Mouse (Mus musculus) C2C12 (cell line): Measurements from ENCODE around the gene G6pc. TPM values are rescaled to one million over a fixed set of nuclear protein-coding genes. Genes with fewer than 3 reads are reported as not detected.
"Not testable (repeated sequence)": the region's sequence is repeated elsewhere in the genome, so short reads cannot be mapped to it uniquely, and the experiment has no call there.

Experiments
- H3K27me3 ChIP-seq: one replicate; pipeline ENCODE4 v1.6.1; 2011; ENCODE audit not compliant: control insufficient read depth, insufficient read depth, insufficient read length
- H3K36me3 ChIP-seq: one replicate; pipeline ENCODE4 v1.6.1; 2011; ENCODE audit not compliant: control insufficient read depth, insufficient read depth
- H3K4me3 ChIP-seq: one replicate; pipeline ENCODE4 v1.5.1; 2011; ENCODE audit warnings: mild to moderate bottlenecking, control low read depth; ENCODE audit not compliant: poor library complexity, insufficient read depth, severe bottlenecking
- H3K79me2 ChIP-seq: one replicate; pipeline ENCODE4 v1.6.1; 2011; ENCODE audit not compliant: control insufficient read depth, insufficient read depth
- H3K79me3 ChIP-seq: one replicate; pipeline ENCODE4 v1.6.1; 2011; ENCODE audit warnings: low read depth, control low read depth
- H3ac ChIP-seq: one replicate; pipeline ENCODE3; 2011; ENCODE audit warnings: low read depth; ENCODE audit not compliant: control insufficient read depth, insufficient read length
- CEBPB ChIP-seq: IDR thresholded peaks from one replicate; pipeline ENCODE4 v1.6.1; 2011; ENCODE audit warnings: low read depth, mild to moderate bottlenecking, control low read depth, moderate library complexity
- CTCF ChIP-seq: IDR thresholded peaks from one replicate; pipeline ENCODE4 v1.5.1; 2011; ENCODE audit not compliant: control insufficient read depth, insufficient read depth, insufficient read length
- FOSL1 ChIP-seq: IDR thresholded peaks from one replicate; pipeline ENCODE4 v1.8.0; 2011; ENCODE audit warnings: mild to moderate bottlenecking, low read length; ENCODE audit not compliant: poor library complexity, insufficient read depth, severe bottlenecking
- MAX ChIP-seq: IDR thresholded peaks from one replicate; pipeline ENCODE4 v1.6.1; 2011; ENCODE audit warnings: mild to moderate bottlenecking, control low read depth
- MYOD1 ChIP-seq: IDR thresholded peaks from one replicate; pipeline ENCODE4 v1.6.1; 2011; ENCODE audit warnings: low read depth; ENCODE audit not compliant: control insufficient read depth, insufficient read length
- MYOG ChIP-seq: IDR thresholded peaks from one replicate; pipeline ENCODE4 v1.6.1; 2011; ENCODE audit not compliant: control insufficient read depth, insufficient read length; ENCODE audit errors: extremely low read depth
- USF1 ChIP-seq: IDR thresholded peaks from one replicate; pipeline ENCODE4 v1.6.1; 2011; ENCODE audit warnings: low read depth, mild to moderate bottlenecking, control low read depth, moderate library complexity
- polyA plus RNA-seq: library from polyadenylated mRNA; unstranded; fragments of >200 nt; fragmentation: generic; extraction: Trizol; gene quantifications from one replicate; pipeline ENCODE4 v1.2.1, GENCODE M21; 2012; ENCODE audit warnings: missing spikeins

Gene G6pc
- polyA plus RNA-seq, 1 experiment: not detected

- H3K27me3 ChIP-seq: peaks cover 17% of the 10 kb centered on the region
- no peaks in the 10 kb centered on the region for H3K36me3 ChIP-seq
- TF ChIP-seq MYOD1 (no peak), CEBPB (no peak), CTCF (no peak), USF1 (no peak), FOSL1 (no peak), MAX (no peak), MYOG (no peak)
- H3K79me3 ChIP-seq: no peaks in the 10 kb centered on the region
- no peaks in the 10 kb centered on the region for H3K79me2 ChIP-seq
- H3K4me3 ChIP-seq: no peak overlapping the region
- H3ac ChIP-seq: no peak overlapping the region
Measured at GRCm38 (mm10) chr11:101364531-101364931, 2.8 kb upstream of the G6pc start.

DNA sequence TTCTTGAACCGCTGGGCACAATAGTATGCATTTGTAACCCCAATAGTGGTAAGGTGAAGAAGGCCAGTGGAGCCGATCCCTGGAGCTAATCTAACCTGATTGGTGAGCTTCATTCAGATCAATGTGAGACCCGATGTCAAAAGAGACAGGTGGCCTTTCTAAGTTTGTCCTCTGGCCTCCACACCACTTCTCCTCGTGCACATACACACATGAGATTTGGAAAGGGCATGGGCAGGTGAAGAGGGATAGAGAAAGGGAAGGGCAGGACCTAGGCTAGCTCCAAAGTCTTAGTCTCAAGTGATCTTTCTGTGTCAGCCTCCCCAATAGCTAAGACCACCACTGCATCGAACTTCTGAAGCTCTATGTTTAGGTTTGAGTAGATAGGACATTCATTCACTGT lies 2.8 kb downstream of the G6pc start:
- no peaks in the 10 kb centered on the region for H3K79me2 ChIP-seq
- H3K36me3 ChIP-seq: no peaks in the 10 kb centered on the region
- no peak overlapping the region for H3K4me3 ChIP-seq
- TF ChIP-seq CEBPB: no peak
- TF ChIP-seq FOSL1: no peak
- TF ChIP-seq MAX: no peak
- TF ChIP-seq CTCF: no peak
- TF ChIP-seq MYOG: no peak
- TF ChIP-seq USF1: no peak
- TF ChIP-seq MYOD1: no peak
- peaks cover 17% of the 10 kb centered on the region for H3K27me3 ChIP-seq
- no peaks in the 10 kb centered on the region for H3K79me3 ChIP-seq
- no peak overlapping the region for H3ac ChIP-seq

GRCm38 (mm10) chr11:101374421-101374938 lies 7.1 kb downstream of the G6pc start:
- Histone ChIP-seq H3K79me3 (no peaks in the 10 kb centered on the region), H3K79me2 (no peaks in the 10 kb centered on the region), H3K4me3 (no peak overlapping the region), H3K27me3 (peaks cover 40% of the 10 kb centered on the region), H3ac (no peak overlapping the region), H3K36me3 (no peaks in the 10 kb centered on the region)
- TF ChIP-seq USF1 (no peak), CTCF (no peak), CEBPB (no peak), FOSL1 (no peak), MYOD1 (no peak), MAX (no peak), MYOG (no peak)

DNA sequence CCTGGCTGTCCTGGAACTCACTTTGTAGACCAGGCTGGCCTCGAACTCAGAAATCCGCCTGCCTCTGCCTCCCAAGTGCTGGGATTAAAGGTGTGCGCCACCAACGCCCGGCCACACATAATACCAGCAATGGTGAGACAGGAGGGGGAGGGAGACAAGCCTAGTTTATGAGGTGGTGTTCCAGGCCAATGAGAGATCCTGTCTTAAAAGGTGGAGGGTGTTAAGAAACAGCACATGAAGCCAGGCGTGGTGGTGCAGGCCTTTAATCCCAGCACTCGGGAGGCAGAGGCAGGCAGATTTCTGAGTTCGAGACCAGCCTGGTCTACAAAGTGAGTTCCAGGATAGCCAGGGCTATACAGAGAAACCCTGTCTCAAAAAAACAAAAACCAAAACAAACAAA lies 10.8 kb downstream of the G6pc start:
- not testable (repeated sequence) for H3K79me3 ChIP-seq, H3K79me2 ChIP-seq, H3K4me3 ChIP-seq, H3K36me3 ChIP-seq, H3ac ChIP-seq
- peaks cover 35% of the 10 kb centered on the region for H3K27me3 ChIP-seq

DNA sequence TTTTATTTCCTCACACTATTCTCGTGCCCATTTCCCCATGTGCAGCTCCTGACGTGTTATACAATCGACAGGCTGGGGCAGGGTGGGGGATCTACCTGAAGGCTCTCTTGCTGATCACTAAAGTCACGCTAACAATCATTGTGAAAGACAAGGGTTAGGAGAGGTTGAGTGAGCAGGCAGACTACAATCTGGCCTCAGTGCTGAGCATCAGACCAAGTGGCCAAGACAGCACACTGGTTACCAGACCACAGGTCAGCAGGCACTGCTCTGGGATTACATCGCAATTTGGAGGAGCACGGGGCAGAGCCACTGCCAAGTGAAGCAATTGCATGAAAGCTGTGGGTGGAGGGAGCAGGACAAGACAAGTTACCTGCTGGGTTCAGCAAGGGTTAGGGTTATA lies 11.6 kb downstream of the G6pc start:
- Histone ChIP-seq H3K36me3 (no peaks in the 10 kb centered on the region), H3K79me2 (no peaks in the 10 kb centered on the region), H3ac (no peak overlapping the region), H3K79me3 (no peaks in the 10 kb centered on the region), H3K4me3 (no peak overlapping the region), H3K27me3 (peaks cover 35% of the 10 kb centered on the region)
- TF ChIP-seq CEBPB (no peak), MAX (no peak), USF1 (no peak), MYOD1 (no peak), FOSL1 (no peak), CTCF (no peak), MYOG (no peak)

- H3K79me3 ChIP-seq: no peaks in the 10 kb centered on the region
- peaks cover 22% of the 10 kb centered on the region for H3K27me3 ChIP-seq
- TF ChIP-seq FOSL1 (no peak), CEBPB (no peak), CTCF (no peak), USF1 (no peak), MYOD1 (no peak), MAX (no peak), MYOG (no peak)
- no peaks in the 10 kb centered on the region for H3K36me3 ChIP-seq
- H3K4me3 ChIP-seq: no peak overlapping the region
- H3K79me2 ChIP-seq: no peaks in the 10 kb centered on the region
- no peak overlapping the region for H3ac ChIP-seq
Measured at GRCm38 (mm10) chr11:101381817-101382216, 14.5 kb downstream of the G6pc start.
